Mouse (Mus musculus): ENCODE measurements around the gene Itga1. TPM values are rescaled to one million over a fixed set of nuclear protein-coding genes. Genes with fewer than 3 reads are reported as not detected.

Gene Itga1
- polyA plus RNA-seq, 1 experiment from 2014 or later, result 3.6 TPM

DNA sequence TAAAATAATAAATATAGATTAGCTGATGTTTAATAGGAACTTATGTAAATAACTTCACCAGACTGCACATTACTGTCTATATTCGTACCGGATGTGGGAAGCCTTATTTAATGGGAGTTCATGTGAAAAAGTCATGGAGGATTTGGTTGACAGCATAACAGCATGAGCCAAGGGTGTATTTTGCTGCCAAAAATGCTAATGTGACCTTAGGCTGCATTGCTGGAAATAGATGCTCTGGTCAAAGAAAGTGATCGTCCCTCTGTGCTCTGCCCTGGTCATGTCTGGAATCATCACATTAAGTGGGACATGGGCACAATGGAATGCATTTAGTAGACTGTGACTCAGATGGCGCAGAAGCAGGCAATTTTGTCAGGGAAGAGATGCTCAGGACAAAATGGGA lies 64.5 kb downstream of the Itga1 start:
- Histone ChIP-seq H3K27me3 (no peaks in the 10 kb centered on the region), H3K9me3 (no peaks in the 10 kb centered on the region), H3K4me3 (no peak overlapping the region), H3K9ac (no peak overlapping the region), H3K4me1 (no peaks in the 10 kb centered on the region), H3K36me3 (no peaks in the 10 kb centered on the region), H3K4me2 (no peak overlapping the region), H3K27ac (no peak overlapping the region)
- ATAC-seq (ENCODE audit: insufficient number of reproducible peaks, insufficient read depth, low FRiP score, low TSS enrichment, low read depth), result no peak
- WGBS, result 85% methylated on average over 4 of the region's 4 CpGs

DNA sequence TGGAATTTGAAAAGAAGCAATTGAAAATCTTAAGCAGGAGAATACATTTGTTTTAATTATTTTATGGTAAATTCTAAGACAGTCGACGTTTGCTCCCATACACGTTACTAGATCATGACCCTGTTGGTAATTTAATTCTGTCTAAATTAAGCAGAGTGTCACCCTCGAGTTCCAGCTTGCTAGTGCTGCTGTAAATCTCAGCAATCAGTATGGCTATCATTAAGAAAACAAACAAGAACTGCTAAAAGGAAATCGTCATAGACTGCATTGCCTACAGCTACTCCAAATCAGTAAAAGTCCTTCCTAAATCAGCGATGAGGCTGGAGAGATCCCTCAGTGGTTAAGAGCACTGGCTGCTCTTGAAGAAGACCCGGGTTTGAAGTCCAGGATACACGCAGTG lies 66.4 kb downstream of the Itga1 start:
- Histone ChIP-seq H3K36me3 (no peaks in the 10 kb centered on the region), H3K4me2 (no peak overlapping the region), H3K27me3 (no peaks in the 10 kb centered on the region), H3K9ac (no peak overlapping the region), H3K4me1 (no peaks in the 10 kb centered on the region), H3K9me3 (no peaks in the 10 kb centered on the region), H3K27ac (no peak overlapping the region), H3K4me3 (no peak overlapping the region)
- no peak for ATAC-seq (ENCODE audit: insufficient number of reproducible peaks, insufficient read depth, low FRiP score, low TSS enrichment, low read depth)
- 54% methylated on average over 8 of the region's 8 CpGs for WGBS

- H3K4me3 ChIP-seq, result no peak overlapping the region
- H3K9me3 ChIP-seq, result no peaks in the 10 kb centered on the region
- H3K27ac ChIP-seq, result no peak overlapping the region
- ATAC-seq (ENCODE audit: insufficient number of reproducible peaks, insufficient read depth, low FRiP score, low TSS enrichment, low read depth), result no peak
- 85% methylated on average over 2 of the region's 2 CpGs for WGBS
- no peaks in the 10 kb centered on the region for H3K4me1 ChIP-seq
- H3K36me3 ChIP-seq, result no peaks in the 10 kb centered on the region
- no peaks in the 10 kb centered on the region for H3K27me3 ChIP-seq
- no peak overlapping the region for H3K9ac ChIP-seq
- H3K4me2 ChIP-seq, result no peak overlapping the region
Measured at GRCm38 (mm10) chr13:115033135-115033534, 68.6 kb downstream of the Itga1 start.

GRCm38 (mm10) chr13:115031177-115032000 lies 70.4 kb downstream of the Itga1 start:
- Histone ChIP-seq H3K36me3 (no peaks in the 10 kb centered on the region), H3K27ac (no peak overlapping the region), H3K9me3 (no peaks in the 10 kb centered on the region), H3K4me2 (no peak overlapping the region), H3K9ac (no peak overlapping the region), H3K27me3 (no peaks in the 10 kb centered on the region), H3K4me1 (no peaks in the 10 kb centered on the region), H3K4me3 (no peak overlapping the region)
- 80% methylated on average over 17 of the region's 17 CpGs for WGBS
- no peak for ATAC-seq (ENCODE audit: insufficient number of reproducible peaks, insufficient read depth, low FRiP score, low TSS enrichment, low read depth)

GRCm38 (mm10) chr13:115025394-115025793 lies 76.4 kb downstream of the Itga1 start:
- 88% methylated on average over 3 of the region's 3 CpGs for WGBS
- Histone ChIP-seq H3K36me3 (no peaks in the 10 kb centered on the region), H3K4me3 (no peak overlapping the region), H3K27me3 (no peaks in the 10 kb centered on the region), H3K27ac (no peak overlapping the region), H3K9me3 (no peaks in the 10 kb centered on the region), H3K9ac (no peak overlapping the region), H3K4me1 (no peaks in the 10 kb centered on the region), H3K4me2 (no peak overlapping the region)
- no peak for ATAC-seq (ENCODE audit: insufficient number of reproducible peaks, insufficient read depth, low FRiP score, low TSS enrichment, low read depth)

DNA sequence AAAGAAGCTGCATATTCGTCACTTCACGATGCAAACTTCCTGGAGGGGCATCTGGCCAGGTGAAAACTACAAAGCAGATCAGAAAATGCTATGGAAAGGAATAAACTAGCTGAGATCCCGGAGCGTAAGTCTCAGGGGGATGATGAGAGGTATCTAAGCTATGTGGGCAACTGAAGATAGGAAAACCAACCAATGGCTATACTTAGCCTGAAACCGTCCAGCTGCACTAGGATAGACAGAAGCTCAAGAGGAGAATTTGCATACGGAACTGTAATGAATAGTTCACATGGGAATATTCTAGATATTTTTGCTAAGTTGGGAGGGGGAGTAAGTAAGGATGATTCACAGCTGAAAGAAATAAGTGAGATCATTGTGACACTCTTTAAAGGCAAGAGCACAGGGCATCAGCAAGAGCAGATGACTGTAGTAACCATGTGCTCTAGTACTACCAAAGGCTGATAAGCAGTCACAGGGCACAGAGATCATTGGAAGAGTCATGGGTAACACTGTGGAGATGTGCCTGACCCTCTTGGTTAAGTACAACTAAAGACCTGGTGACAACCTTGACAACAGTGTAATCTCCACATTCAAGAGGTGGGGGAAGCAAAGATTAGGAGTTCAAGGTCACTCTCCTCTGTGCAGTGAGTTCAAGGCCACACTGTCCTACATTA lies 79.5 kb downstream of the Itga1 start:
- no peaks in the 10 kb centered on the region for H3K36me3 ChIP-seq
- H3K9me3 ChIP-seq, result no peaks in the 10 kb centered on the region
- H3K27me3 ChIP-seq, result no peaks in the 10 kb centered on the region
- 78% methylated on average over 6 of the region's 6 CpGs for WGBS
- no peak overlapping the region for H3K9ac ChIP-seq
- no peaks in the 10 kb centered on the region for H3K4me1 ChIP-seq
- no peak overlapping the region for H3K4me2 ChIP-seq
- H3K4me3 ChIP-seq, result no peak overlapping the region
- H3K27ac ChIP-seq, result no peak overlapping the region
- ATAC-seq (ENCODE audit: insufficient number of reproducible peaks, insufficient read depth, low FRiP score, low TSS enrichment, low read depth), result no peak

DNA sequence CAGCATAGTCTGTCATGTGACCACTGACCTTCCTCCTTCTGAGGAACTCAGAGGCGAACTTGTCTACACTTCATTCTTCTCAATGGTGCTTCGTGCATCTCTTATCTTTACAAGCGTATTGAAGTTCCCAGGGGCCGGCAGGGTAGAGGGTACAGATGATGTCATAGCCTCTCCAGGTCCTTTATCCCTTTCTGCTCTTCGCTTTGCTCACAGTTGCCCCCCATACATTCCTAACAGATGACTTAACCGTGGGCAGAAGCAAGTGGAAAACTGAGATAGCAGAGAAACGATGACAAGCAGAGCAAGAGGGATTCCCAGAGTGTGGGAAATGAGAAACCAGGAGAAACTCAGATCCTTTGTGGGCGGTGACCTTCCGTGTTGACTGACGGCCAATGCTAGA lies 80.4 kb downstream of the Itga1 start:
- WGBS, result 81% methylated on average over 10 of the region's 10 CpGs
- no peak for ATAC-seq (ENCODE audit: insufficient number of reproducible peaks, insufficient read depth, low FRiP score, low TSS enrichment, low read depth)

GRCm38 (mm10) chr13:115020727-115021126 lies 81.0 kb downstream of the Itga1 start:
- Histone ChIP-seq H3K9ac (no peak overlapping the region), H3K27me3 (no peaks in the 10 kb centered on the region), H3K27ac (no peak overlapping the region), H3K4me2 (no peak overlapping the region), H3K36me3 (no peaks in the 10 kb centered on the region), H3K4me3 (no peak overlapping the region), H3K9me3 (no peaks in the 10 kb centered on the region), H3K4me1 (no peaks in the 10 kb centered on the region)
- WGBS, result 91% methylated on average over 4 of the region's 4 CpGs
- ATAC-seq (ENCODE audit: insufficient number of reproducible peaks, insufficient read depth, low FRiP score, low TSS enrichment, low read depth), result no peak

More for the DNA sequence above, 80.4 kb downstream of the Itga1 start:
- no peaks in the 10 kb centered on the region for H3K36me3 ChIP-seq
- H3K27me3 ChIP-seq, result no peaks in the 10 kb centered on the region
- H3K4me3 ChIP-seq, result no peak overlapping the region
- no peaks in the 10 kb centered on the region for H3K9me3 ChIP-seq
- H3K4me2 ChIP-seq, result no peak overlapping the region
- no peaks in the 10 kb centered on the region for H3K4me1 ChIP-seq
- H3K27ac ChIP-seq, result no peak overlapping the region
- no peak overlapping the region for H3K9ac ChIP-seq

GRCm38 (mm10) chr13:115017545-115017944 lies 84.2 kb downstream of the Itga1 start:
- Histone ChIP-seq H3K27ac (no peak overlapping the region), H3K36me3 (no peaks in the 10 kb centered on the region), H3K9me3 (no peaks in the 10 kb centered on the region), H3K27me3 (no peaks in the 10 kb centered on the region), H3K4me1 (no peaks in the 10 kb centered on the region), H3K4me2 (no peak overlapping the region), H3K4me3 (no peak overlapping the region), H3K9ac (no peak overlapping the region)
- no peak for ATAC-seq (ENCODE audit: insufficient number of reproducible peaks, insufficient read depth, low FRiP score, low TSS enrichment, low read depth)
- WGBS, result 92% methylated on average over 9 of the region's 9 CpGs

GRCm38 (mm10) chr13:115011547-115011946 lies 90.2 kb downstream of the Itga1 start:
- H3K9me3 ChIP-seq, result no peaks in the 10 kb centered on the region
- no peak overlapping the region for H3K4me3 ChIP-seq
- 59% methylated on average over 6 of the region's 6 CpGs for WGBS
- H3K36me3 ChIP-seq, result no peaks in the 10 kb centered on the region
- no peak overlapping the region for H3K9ac ChIP-seq
- no peaks in the 10 kb centered on the region for H3K27me3 ChIP-seq
- no peak for ATAC-seq (ENCODE audit: insufficient number of reproducible peaks, insufficient read depth, low FRiP score, low TSS enrichment, low read depth)
- peaks cover under 1% of the 10 kb centered on the region; the same call in 1 of the 2 replicates for H3K4me1 ChIP-seq
- no peak overlapping the region for H3K4me2 ChIP-seq
- H3K27ac ChIP-seq, result no peak overlapping the region

GRCm38 (mm10) chr13:115006213-115006835 lies 95.4 kb downstream of the Itga1 start:
- Histone ChIP-seq H3K27me3 (no peaks in the 10 kb centered on the region), H3K4me3 (no peak overlapping the region), H3K9ac (no peak overlapping the region), H3K9me3 (no peaks in the 10 kb centered on the region), H3K4me2 (0 out of 2 replicates have a peak overlapping the region, but pooled peaks have one; percentile 7), H3K4me1 (peaks cover 10% of the 10 kb centered on the region; the same call in 1 of the 2 replicates), H3K27ac (no peak overlapping the region), H3K36me3 (no peaks in the 10 kb centered on the region)
- 31% methylated on average over 9 of the region's 9 CpGs for WGBS
- no peak for ATAC-seq (ENCODE audit: insufficient number of reproducible peaks, insufficient read depth, low FRiP score, low TSS enrichment, low read depth)

All from embryonic facial prominence, embryonic 13.5 days (tissue).